Mouse (Mus musculus) hindbrain, embryonic 14.5 days (tissue): ENCODE results near the gene E2f3. TPM values are rescaled to one million over a fixed set of nuclear protein-coding genes. Genes with fewer than 3 reads are reported as not detected.

Experiments used
- ATAC-seq: fragments of 200-750 bp; cut with Nextera tagmentation; 2 replicates; pipeline ENCODE4 v1.8.0; 2017; ENCODE audit warnings: moderate number of reproducible peaks, mild to moderate bottlenecking, moderate TSS enrichment, moderate library complexity; ENCODE audit not compliant: low FRiP score
- DNase-seq: peaks from one replicate; pipeline ENCODE4 v3.0.0-alpha.2; 2015; ENCODE audit warnings: low spot score
- H3K27ac ChIP-seq: fragments of 300-500 bp; sonication (generic); 2 replicates; pipeline ENCODE4 v1.5.1; 2014; ENCODE audit warnings: mild to moderate bottlenecking, moderate library complexity
- H3K27me3 ChIP-seq: fragments of 300-500 bp; sonication (generic); 2 replicates; pipeline ENCODE4 v1.6.1; 2014; ENCODE audit warnings: mild to moderate bottlenecking, low read length, mixed read lengths; ENCODE audit not compliant: control insufficient read depth, insufficient read depth
- H3K36me3 ChIP-seq: fragments of 300-500 bp; sonication (generic); replicated peaks from 2 replicates; pipeline ENCODE4 v1.6.1; 2014; ENCODE audit not compliant: control insufficient read depth, insufficient read depth
- H3K4me1 ChIP-seq: fragments of 300-500 bp; sonication (generic); replicated peaks from 2 replicates; pipeline ENCODE4 v1.6.1; 2014; ENCODE audit warnings: antibody characterized with exemption, low read length, mixed read lengths; ENCODE audit not compliant: control insufficient read depth, insufficient read depth
- H3K4me2 ChIP-seq: fragments of 300-500 bp; sonication (generic); replicated peaks from 2 replicates; pipeline ENCODE4 v1.6.1; 2014; ENCODE audit warnings: mild to moderate bottlenecking, moderate library complexity
- H3K4me3 ChIP-seq: fragments of 300-500 bp; sonication (generic); replicated peaks from 2 replicates; pipeline ENCODE4 v1.5.1; 2014; ENCODE audit warnings: mild to moderate bottlenecking, low read length
- H3K9ac ChIP-seq: fragments of 300-500 bp; sonication (generic); 2 replicates; pipeline ENCODE4 v1.6.1; 2014
- H3K9me3 ChIP-seq: fragments of 300-500 bp; sonication (generic); 2 replicates; pipeline ENCODE4 v1.6.1; 2016; ENCODE audit warnings: low read length; ENCODE audit not compliant: control insufficient read depth
- WGBS: fragments of 180-500 bp; shearing (Covaris S2); extraction: QIAGEN DNeasy Blood & Tissue Kit; methylation state at CpG from one replicate; pipeline ENCODE4 v1.1.7; 2014; 5-methylcytosine and 5-hydroxymethylcytosine counted together
- polyA plus RNA-seq: library from polyadenylated mRNA; unstranded; fragments of >200 nt; fragmentation: Nextera tagmentation; extraction: Ambion mirVana; gene quantifications from 2 replicates; pipeline ENCODE4 v1.2.1, GENCODE M21; 2014

E2f3 gene
- polyA plus RNA-seq, 1 experiment from 2014 or later: 5.2 TPM

GRCm38 (mm10) chr13:29983523-29984191 lies 2.2 kb downstream of the E2f3 start:
- no peak for DNase-seq
- WGBS: 2% methylated on average over 31 of the region's 35 CpGs
- Histone ChIP-seq H3K36me3 (no peaks in the 10 kb centered on the region), H3K4me2 (peak overlapping the region; percentile 94), H3K4me1 (peaks cover 9% of the 10 kb centered on the region), H3K4me3 (peak overlapping the region; percentile 91), H3K9ac (peak overlapping the region; percentile 91), H3K27ac (peak overlapping the region; percentile 87), H3K27me3 (no peaks in the 10 kb centered on the region), H3K9me3 (no peaks in the 10 kb centered on the region)
- 0 out of 2 replicates have a peak, but pooled peaks have one; percentile 0 for ATAC-seq

GRCm38 (mm10) chr13:29983037-29983436 lies 2.8 kb downstream of the E2f3 start:
- peak overlapping the region; percentile 91 for H3K4me3 ChIP-seq
- H3K27ac ChIP-seq: no peak overlapping the region
- H3K4me2 ChIP-seq: peak overlapping the region; percentile 94
- H3K27me3 ChIP-seq: no peaks in the 10 kb centered on the region
- peaks cover 9% of the 10 kb centered on the region for H3K4me1 ChIP-seq
- H3K9me3 ChIP-seq: no peaks in the 10 kb centered on the region
- WGBS: 28% methylated on average over 6 of the region's 6 CpGs
- H3K36me3 ChIP-seq: no peaks in the 10 kb centered on the region
- no peak for ATAC-seq
- DNase-seq: peak; percentile 53
- peak overlapping the region; percentile 91 for H3K9ac ChIP-seq

- H3K9ac ChIP-seq: no peak overlapping the region
- ATAC-seq (no peak), DNase-seq (no peak)
- H3K9me3 ChIP-seq: no peaks in the 10 kb centered on the region
- H3K27ac ChIP-seq: no peak overlapping the region
- H3K4me2 ChIP-seq: no peak overlapping the region
- no peaks in the 10 kb centered on the region for H3K36me3 ChIP-seq
- H3K4me3 ChIP-seq: no peak overlapping the region
- H3K4me1 ChIP-seq: peaks cover 9% of the 10 kb centered on the region
- 81% methylated on average over 3 of the region's 3 CpGs for WGBS
- H3K27me3 ChIP-seq: no peaks in the 10 kb centered on the region
Observed at GRCm38 (mm10) chr13:29982400-29982799, 3.5 kb downstream of the E2f3 start.

GRCm38 (mm10) chr13:29979140-29979564 lies 6.7 kb downstream of the E2f3 start:
- no peak overlapping the region for H3K4me2 ChIP-seq
- whole genome bisulfite sequencing: 84% methylated on average over 7 of the region's 7 CpGs
- H3K4me3 ChIP-seq: no peak overlapping the region
- H3K9me3 ChIP-seq: no peaks in the 10 kb centered on the region
- H3K4me1 ChIP-seq: peaks cover 5% of the 10 kb centered on the region
- no peak overlapping the region for H3K9ac ChIP-seq
- H3K27ac ChIP-seq: no peak overlapping the region
- H3K27me3 ChIP-seq: no peaks in the 10 kb centered on the region
- ATAC-seq: no peak
- H3K36me3 ChIP-seq: no peaks in the 10 kb centered on the region
- no peak for DNase-seq

DNA sequence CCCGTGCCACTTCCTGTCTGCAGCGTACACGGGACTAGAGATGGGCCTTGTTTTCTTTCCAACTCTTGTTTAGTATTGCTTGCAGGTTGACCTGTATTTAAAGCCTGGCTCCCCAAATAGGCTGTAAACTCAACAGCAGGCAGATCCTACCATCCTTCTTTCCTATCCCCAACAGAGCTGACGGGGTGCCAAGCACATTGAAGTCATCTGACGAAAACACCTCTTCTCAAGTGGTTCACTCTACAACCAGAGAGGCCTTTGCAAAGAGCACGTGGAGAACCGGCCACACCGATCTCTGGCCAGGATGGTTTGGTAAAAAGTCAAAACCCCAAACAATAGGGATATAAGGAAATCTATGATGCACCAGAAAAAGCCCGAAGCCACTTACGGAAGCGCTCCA lies 8.5 kb downstream of the E2f3 start:
- 97% methylated on average over 11 of the region's 11 CpGs for WGBS
- no peaks in the 10 kb centered on the region for H3K27me3 ChIP-seq
- no peak overlapping the region for H3K4me3 ChIP-seq
- H3K36me3 ChIP-seq: no peaks in the 10 kb centered on the region
- H3K27ac ChIP-seq: no peak overlapping the region
- no peaks in the 10 kb centered on the region for H3K9me3 ChIP-seq
- no peak overlapping the region for H3K4me2 ChIP-seq
- H3K9ac ChIP-seq: no peak overlapping the region
- ATAC-seq: no peak
- no peak for DNase-seq
- no peaks in the 10 kb centered on the region for H3K4me1 ChIP-seq

DNA sequence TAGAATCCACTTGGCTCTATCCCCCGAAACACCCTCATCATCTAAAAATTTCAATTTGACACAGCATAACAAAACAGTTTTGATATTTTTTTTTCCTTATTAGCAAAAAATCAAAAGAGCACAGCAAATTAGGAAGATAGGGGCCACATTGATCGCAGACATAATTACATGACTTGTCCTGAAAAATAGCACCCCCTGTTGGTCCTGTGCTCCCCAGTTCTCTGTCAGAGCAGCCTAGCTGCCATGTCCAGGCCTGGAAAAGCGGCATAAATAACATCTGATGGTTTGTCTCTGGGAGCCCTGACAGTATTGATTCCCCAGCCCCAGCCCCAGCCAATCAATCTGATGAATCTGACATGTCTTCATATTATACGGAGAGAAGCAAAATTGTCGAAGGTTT lies 11.8 kb downstream of the E2f3 start:
- no peak for ATAC-seq
- no peak overlapping the region for H3K27ac ChIP-seq
- H3K27me3 ChIP-seq: no peaks in the 10 kb centered on the region
- no peaks in the 10 kb centered on the region for H3K4me1 ChIP-seq
- no peaks in the 10 kb centered on the region for H3K9me3 ChIP-seq
- WGBS: 86% methylated on average over 5 of the region's 5 CpGs
- no peak overlapping the region for H3K4me3 ChIP-seq
- no peak overlapping the region for H3K4me2 ChIP-seq
- no peak overlapping the region for H3K9ac ChIP-seq
- DNase-seq: no peak
- no peaks in the 10 kb centered on the region for H3K36me3 ChIP-seq

GRCm38 (mm10) chr13:29973610-29974009 lies 12.3 kb downstream of the E2f3 start:
- Histone ChIP-seq H3K36me3 (no peaks in the 10 kb centered on the region), H3K4me1 (no peaks in the 10 kb centered on the region), H3K9ac (no peak overlapping the region), H3K4me2 (no peak overlapping the region), H3K4me3 (no peak overlapping the region), H3K9me3 (no peaks in the 10 kb centered on the region), H3K27me3 (no peaks in the 10 kb centered on the region), H3K27ac (no peak overlapping the region)
- ATAC-seq (no peak), DNase-seq (no peak)
- WGBS: 97% methylated on average over 6 of the region's 6 CpGs

DNA sequence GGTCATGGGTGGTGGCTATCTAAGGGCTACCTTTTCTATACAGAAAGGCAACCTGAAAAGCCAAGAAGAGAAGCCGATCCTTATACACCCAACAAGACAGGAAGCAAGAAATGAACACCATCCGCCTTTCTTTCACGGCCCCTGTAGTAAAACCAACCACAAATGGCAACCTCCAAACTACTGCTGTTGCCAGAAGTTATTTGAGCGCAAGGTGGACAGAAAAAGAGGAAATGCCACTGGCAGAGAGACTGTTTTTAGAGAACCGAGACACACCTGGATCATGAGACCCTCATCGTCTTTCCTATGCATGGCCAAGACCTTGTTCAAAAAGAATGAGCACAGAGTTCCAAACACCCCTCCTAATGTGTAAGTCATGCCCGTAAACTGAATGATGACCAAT lies 15.5 kb downstream of the E2f3 start:
- no peak for ATAC-seq
- H3K27ac ChIP-seq: no peak overlapping the region
- no peaks in the 10 kb centered on the region for H3K9me3 ChIP-seq
- no peaks in the 10 kb centered on the region for H3K4me1 ChIP-seq
- no peaks in the 10 kb centered on the region for H3K27me3 ChIP-seq
- no peaks in the 10 kb centered on the region for H3K36me3 ChIP-seq
- no peak overlapping the region for H3K9ac ChIP-seq
- no peak overlapping the region for H3K4me2 ChIP-seq
- whole genome bisulfite sequencing: 98% methylated on average over 7 of the region's 7 CpGs
- no peak overlapping the region for H3K4me3 ChIP-seq
- DNase-seq: no peak

DNA sequence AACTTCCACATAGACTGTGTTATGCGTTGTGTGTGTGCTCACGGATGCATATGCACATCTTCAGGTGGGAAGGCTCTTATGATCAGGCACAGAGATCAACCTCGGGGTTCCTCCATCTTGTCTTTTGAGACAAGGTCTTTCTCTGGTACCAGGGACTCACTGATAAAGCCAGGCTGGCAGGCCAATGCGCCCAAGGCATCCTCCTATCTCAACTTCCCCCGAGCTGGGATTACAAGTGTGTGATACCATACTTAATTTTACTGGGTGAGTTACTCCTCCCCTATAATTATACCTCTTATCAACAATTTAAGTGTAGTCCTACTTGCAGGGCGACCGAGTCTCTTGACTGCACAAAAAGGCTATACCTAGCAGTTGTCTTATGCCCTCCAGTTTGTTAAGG lies 17.2 kb downstream of the E2f3 start:
- Histone ChIP-seq H3K27ac (no peak overlapping the region), H3K9me3 (no peaks in the 10 kb centered on the region), H3K36me3 (no peaks in the 10 kb centered on the region), H3K4me3 (no peak overlapping the region), H3K9ac (no peak overlapping the region), H3K27me3 (no peaks in the 10 kb centered on the region), H3K4me1 (no peaks in the 10 kb centered on the region), H3K4me2 (no peak overlapping the region)
- WGBS: 91% methylated on average over 7 of the region's 7 CpGs
- no peak for ATAC-seq
- no peak for DNase-seq

DNA sequence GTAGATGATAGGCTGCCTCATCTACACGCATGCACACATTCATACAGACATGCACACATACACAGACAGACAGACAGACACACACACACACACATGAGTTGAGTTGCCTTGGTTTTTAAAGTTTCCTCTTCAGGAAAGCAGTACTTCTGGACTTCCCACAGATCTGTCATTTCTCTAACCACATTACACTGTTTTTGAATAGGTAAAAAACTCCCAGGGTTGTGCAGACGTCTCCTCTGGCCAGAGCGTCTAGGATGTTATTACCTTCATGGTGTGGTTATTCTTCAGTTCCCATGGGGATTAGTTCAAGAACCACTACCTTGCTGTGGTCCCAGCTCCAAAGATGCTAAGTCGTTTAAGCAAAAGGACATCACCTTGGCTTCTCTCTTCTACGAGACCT lies 18.5 kb downstream of the E2f3 start:
- 92% methylated on average over 5 of the region's 5 CpGs for WGBS
- H3K9ac ChIP-seq: no peak overlapping the region
- H3K9me3 ChIP-seq: no peaks in the 10 kb centered on the region
- H3K27ac ChIP-seq: no peak overlapping the region
- H3K4me2 ChIP-seq: no peak overlapping the region
- H3K4me1 ChIP-seq: no peaks in the 10 kb centered on the region
- no peak for DNase-seq
- no peaks in the 10 kb centered on the region for H3K36me3 ChIP-seq
- ATAC-seq: no peak
- no peaks in the 10 kb centered on the region for H3K27me3 ChIP-seq
- H3K4me3 ChIP-seq: no peak overlapping the region
